Mouse (Mus musculus): Measurements from ENCODE around the gene Pih1d3. TPM values are rescaled to one million over a fixed set of nuclear protein-coding genes. Genes with fewer than 3 reads are reported as not detected.

Pih1d3 gene
- total RNA-seq (2023): not detected

DNA sequence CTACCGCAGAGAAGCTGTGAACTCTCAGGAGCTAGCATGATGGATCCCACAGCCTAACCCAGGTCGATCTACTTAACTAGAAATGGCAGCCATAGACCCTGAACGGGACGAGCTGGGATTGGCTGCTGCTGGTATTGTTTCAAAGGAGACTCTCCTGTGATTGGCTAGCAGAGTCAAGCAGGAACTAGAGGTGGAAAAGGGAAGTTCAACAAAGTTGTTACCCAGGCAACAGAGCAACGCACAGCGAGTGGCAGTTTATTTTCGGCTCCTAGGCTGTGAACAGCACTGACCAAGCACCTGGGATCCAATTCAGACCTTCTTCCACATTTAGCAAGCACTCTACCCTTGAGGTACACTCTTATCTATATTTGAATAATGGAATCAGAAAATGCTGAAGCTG is at the start of gene Pih1d3, which contains the start of gene 4931428L18Rik:
TSS of gene Pih1d3 (plus strand) at position 275 of the 400 bp plus-strand sequence.
TSS of gene 4931428L18Rik (minus strand) at position 121 of the 400 bp plus-strand sequence.

DNA sequence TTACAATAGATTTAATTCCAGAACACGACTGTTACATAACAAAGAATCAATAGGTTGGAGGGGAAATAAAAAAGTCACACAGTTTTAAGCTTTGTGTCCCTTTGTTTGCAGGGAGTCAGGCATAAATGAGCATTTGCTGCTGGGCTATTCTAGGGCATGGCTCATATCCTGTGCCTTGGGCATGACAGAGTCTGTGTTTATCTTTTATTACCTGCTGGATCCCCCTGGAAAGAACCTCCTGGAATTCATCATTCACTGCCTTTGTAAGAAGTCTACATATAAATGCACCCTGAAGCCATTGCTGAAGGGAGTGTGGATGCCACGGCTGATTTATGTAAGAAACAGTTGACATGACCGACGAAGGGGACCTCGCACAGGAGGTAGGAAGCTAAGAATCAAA is 46.5 kb upstream of the Pih1d3 start, which contains the start of gene Lgsn:
TSS of gene Lgsn (plus strand) at position 301 of the 400 bp plus-strand sequence.

Other genes with a start within 250 kb of the Pih1d3 start
- gene AC153137.1, start 244.9 kb upstream of the Pih1d3 start, total RNA-seq (2023): not detected
- not detected for gene Lgsn, start 46.4 kb upstream of the Pih1d3 start, total RNA-seq (2023)
- not detected for gene 4931428L18Rik, start 154 bp upstream of the Pih1d3 start, total RNA-seq (2023)